Mouse (Mus musculus): Measurements from ENCODE around the gene Knl1. TPM values are rescaled to one million over a fixed set of nuclear protein-coding genes. Genes with fewer than 3 reads are reported as not detected.

The Knl1 gene
- total RNA-seq, 2 experiments from 2014 or later: 4.9 to 7.7 TPM

Other genes starting within 250 kb of the Knl1 start
- 10 to 100 TPM in 1 of 2 experiments, 1 to 10 TPM in 1; 9.4 to 10.0 TPM for gene Knstrn, start 233.1 kb upstream of the Knl1 start, total RNA-seq (2021)
- 10 to 100 TPM; 57.9 to 75.4 TPM for gene Ivd, start 185.2 kb upstream of the Knl1 start, total RNA-seq (2021)
- 1 to 10 TPM; 4.8 to 7.4 TPM for gene Bahd1, start 146.7 kb upstream of the Knl1 start, total RNA-seq (2021)
- gene Chst14, start 120.6 kb upstream of the Knl1 start, total RNA-seq (2021): 10 to 100 TPM in 1 of 2 experiments, 1 to 10 TPM in 1; 9.8 to 11.3 TPM
- 1 to 10 TPM; 7.4 to 8.2 TPM for gene Ccdc32, start 17.7 kb upstream of the Knl1 start, total RNA-seq (2021)
- 1 to 10 TPM; 3.8 to 4.3 TPM for gene Rpusd2, start 12.3 kb upstream of the Knl1 start, total RNA-seq (2021)
- gene Rad51, start 65.7 kb downstream of the Knl1 start, total RNA-seq (2021): 1 to 10 TPM; 3.7 to 4.0 TPM
- gene Rmdn3, start 109.9 kb downstream of the Knl1 start, total RNA-seq (2021): 1 to 10 TPM; 6.8 to 8.9 TPM
- under 1 TPM in 1 of 2 experiments, not detected in 1; 0.72 TPM for gene Gchfr, start 120.7 kb downstream of the Knl1 start, total RNA-seq (2021)
- under 1 TPM in 1 of 2 experiments, not detected in 1; 0.16 TPM for gene Gm14137, start 127.4 kb downstream of the Knl1 start, total RNA-seq (2021)
- gene Zfyve19, start 161.5 kb downstream of the Knl1 start, total RNA-seq (2021): 10 to 100 TPM; 13.6 to 21.8 TPM
- gene Dnajc17, start 161.7 kb downstream of the Knl1 start, total RNA-seq (2021): 10 to 100 TPM; 11.8 to 11.9 TPM
- gene Ppp1r14d, start 182.8 kb downstream of the Knl1 start, total RNA-seq (2021): not detected
- under 1 TPM; 0.18 to 0.49 TPM for gene Spint1, start 190.2 kb downstream of the Knl1 start, total RNA-seq (2021)
- not detected for gene Rhov, start 224.2 kb downstream of the Knl1 start, total RNA-seq (2021)
- 1 to 10 TPM; 9.7 to 9.9 TPM for gene Vps18, start 241.6 kb downstream of the Knl1 start, total RNA-seq (2021)